Mouse (Mus musculus): ENCODE measurements at regions not wholly inside any gene's neighbourhood (a gene's known extent, or its start where the extent isn't known, plus 50 kb on each side); places are given as distances from the start of the nearest gene placed in this dataset.

GRCm38 (mm10) chr11:19619494-19619893 lies 304.7 kb upstream of the Spred2 start:
- TF ChIP-seq CTCF (IDR thresholded peaks at IDR 0.05; ENCODE audit: borderline replicate concordance, insufficient read depth, low read depth, low read length) = no peak
- TF ChIP-seq POLR2A (IDR thresholded peaks at IDR 0.05; ENCODE audit: borderline replicate concordance, insufficient read depth, low read length) = no peak

Data from cerebellum, adult 2 months (tissue).